9 mouse cellular contexts compared by ENCODE assay signal in the genomic region with DNA sequence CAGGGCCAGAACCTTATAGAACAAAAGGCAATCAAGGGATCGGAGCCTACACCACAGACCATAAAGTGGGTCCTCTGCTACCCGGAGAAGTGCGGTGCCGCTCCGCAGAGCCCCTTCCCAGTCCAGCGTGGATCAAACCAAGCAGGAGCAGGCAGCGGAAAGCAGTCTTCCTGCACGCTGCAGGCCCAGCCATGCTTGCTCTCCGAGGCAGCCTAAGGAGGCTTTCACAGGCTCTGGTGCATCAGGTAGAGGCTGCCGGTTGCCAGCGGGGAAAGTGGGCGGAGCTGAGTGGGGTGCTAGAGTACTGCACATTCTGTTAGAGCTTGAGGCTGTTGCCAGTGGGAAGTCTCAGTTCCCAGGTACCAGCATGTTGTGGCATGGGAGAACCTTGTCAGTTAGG. TPM values are rescaled to one million over a fixed set of nuclear protein-coding genes. Genes with fewer than 3 reads are reported as not detected.
A peak's percentile ranks its signal among the peaks of the same experiment; 100 is the strongest.
DNase-seq lines count a peak whose midpoint lies in the region; ATAC-seq and TF ChIP-seq lines count a peak whose summit lies in the region.
"Had no signal": no experiment of that assay in that cellular context is flagged by ENCODE, and none has a peak within 500 bp of the region (broad histone marks: within the 10 kb centered on the region; RNA-seq: fewer than 3 reads in every experiment).

A gene (plus strand): TSS at position 25 of the 400 bp plus-strand sequence.

- no peak for TF ChIP-seq CTCF in midbrain, postnatal 0 days (IDR thresholded peaks at IDR 0.05)

- H3K27ac ChIP-seq in midbrain, embryonic 10.5 days (replicated peaks), result no peak within 1 kb of the TSS
- H3K27ac ChIP-seq in midbrain, postnatal 0 days (ENCODE audit: low read depth, low read length), result no peak within 1 kb of the TSS
- H3K27ac ChIP-seq in forebrain, embryonic 15.5 days (replicated peaks), result no peak within 1 kb of the TSS
- H3K27ac ChIP-seq in limb, embryonic 11.5 days (replicated peaks; ENCODE audit: low read depth, low read length), result no peak within 1 kb of the TSS
- H3K27ac ChIP-seq: layer of hippocampus, adult 2 months had no signal

- H3K9ac ChIP-seq in midbrain, postnatal 0 days (replicated peaks; ENCODE audit: low read length, poor library complexity, severe bottlenecking), result no peak within 1 kb of the TSS
- 0 out of 2 replicates have a peak within 1 kb of the TSS, but pooled peaks have one; percentile 2 for H3K9ac ChIP-seq in forebrain, embryonic 15.5 days (replicated peaks)
- no peak within 1 kb of the TSS for H3K9ac ChIP-seq in limb, embryonic 11.5 days (ENCODE audit: low read length)

- no peak for ATAC-seq in midbrain, postnatal 0 days (ENCODE audit: low FRiP score)
- ATAC-seq in forebrain, embryonic 15.5 days (replicated peaks), result peak; percentile 35
- peak; percentile 77 for ATAC-seq in limb, embryonic 11.5 days (ENCODE audit: insufficient number of reproducible peaks, low FRiP score, low TSS enrichment, low read depth)
- ATAC-seq in frontal cortex, adult (ENCODE audit: low TSS enrichment), result no peak

- no peaks in the 10 kb centered on the region for H3K9me3 ChIP-seq in midbrain, embryonic 10.5 days (replicated peaks)
- H3K9me3 ChIP-seq in midbrain, postnatal 0 days (ENCODE audit: low read length), result no peaks in the 10 kb centered on the region
- H3K9me3 ChIP-seq in forebrain, embryonic 15.5 days, result no peaks in the 10 kb centered on the region
- H3K9me3 ChIP-seq in limb, embryonic 11.5 days (ENCODE audit: control insufficient read depth, low read length), result no peaks in the 10 kb centered on the region

- no peaks in the 10 kb centered on the region for H3K27me3 ChIP-seq in midbrain, embryonic 10.5 days (ENCODE audit: low read depth, poor library complexity, severe bottlenecking)
- H3K27me3 ChIP-seq in midbrain, postnatal 0 days (ENCODE audit: insufficient read depth, low read length), result no peaks in the 10 kb centered on the region
- H3K27me3 ChIP-seq in forebrain, embryonic 15.5 days, result no peaks in the 10 kb centered on the region
- no peaks in the 10 kb centered on the region for H3K27me3 ChIP-seq in limb, embryonic 11.5 days (ENCODE audit: control insufficient read depth, insufficient read depth, low read length)

- intact Hi-C loops in left cerebral cortex, postnatal 36 days (cut with DNase I), result no loop called here

- peaks cover 5% of the 10 kb centered on the region for H3K4me1 ChIP-seq in midbrain, embryonic 10.5 days
- H3K4me1 ChIP-seq in midbrain, postnatal 0 days (ENCODE audit: insufficient read depth, low read length), result no peaks in the 10 kb centered on the region
- no peaks in the 10 kb centered on the region for H3K4me1 ChIP-seq in forebrain, embryonic 15.5 days
- H3K4me1 ChIP-seq in limb, embryonic 11.5 days (ENCODE audit: control insufficient read depth, insufficient read depth, low read length), result no peaks in the 10 kb centered on the region

- DNase-seq in midbrain, embryonic 10.5 days (ENCODE audit: low spot score), result peak; percentile 19
- DNase-seq in midbrain, postnatal 0 days (ENCODE audit: low spot score), result no peak
- peak; percentile 56 for DNase-seq in limb, embryonic 11.5 days (ENCODE audit: low spot score)
- peak; percentile 25 for DNase-seq in retina, postnatal 1 day
- no peak for DNase-seq in urinary bladder, adult 2 months (ENCODE audit: low spot score)
- no peak for DNase-seq in left cerebral cortex, postnatal 36 days (ENCODE audit: low spot score in 2 of 2)

- no peak within 1 kb of the TSS; the same call in 1 of the 2 replicates for H3K4me2 ChIP-seq in midbrain, postnatal 0 days (ENCODE audit: low read depth, low read length, poor library complexity, severe bottlenecking)
- peak within 1 kb of the TSS; percentile 22 for H3K4me2 ChIP-seq in forebrain, embryonic 15.5 days (replicated peaks)
- H3K4me2 ChIP-seq in limb, embryonic 11.5 days (ENCODE audit: low read depth, severe bottlenecking), result peak within 1 kb of the TSS; percentile 41

- 36% methylated on average over 12 of the region's 12 CpGs for WGBS in midbrain, embryonic 10.5 days
- 32% methylated on average over 12 of the region's 12 CpGs for WGBS in midbrain, postnatal 0 days
- WGBS in forebrain, embryonic 15.5 days, result 30% methylated on average over 12 of the region's 12 CpGs
- 21% methylated on average over 12 of the region's 12 CpGs for WGBS in limb, embryonic 11.5 days

- H3K4me3 ChIP-seq in midbrain, embryonic 10.5 days, result peak within 1 kb of the TSS; percentile 41
- H3K4me3 ChIP-seq in midbrain, postnatal 0 days (ENCODE audit: low read depth, low read length), result no peak within 1 kb of the TSS
- H3K4me3 ChIP-seq in forebrain, embryonic 15.5 days, result peak within 1 kb of the TSS; percentile 17; the same call in 1 of the 2 replicates
- no peak within 1 kb of the TSS for H3K4me3 ChIP-seq in limb, embryonic 11.5 days (ENCODE audit: low read depth, low read length)
- H3K4me3 ChIP-seq: layer of hippocampus, adult 2 months had no signal

- no peaks in the 10 kb centered on the region for H3K36me3 ChIP-seq in midbrain, embryonic 10.5 days
- no peaks in the 10 kb centered on the region for H3K36me3 ChIP-seq in midbrain, postnatal 0 days (ENCODE audit: insufficient read depth, low read length)
- no peaks in the 10 kb centered on the region for H3K36me3 ChIP-seq in forebrain, embryonic 15.5 days
- no peaks in the 10 kb centered on the region; the same call in 1 of the 2 replicates for H3K36me3 ChIP-seq in limb, embryonic 11.5 days (ENCODE audit: control insufficient read depth, insufficient read depth, low read length)

RNA-seq across cellular contexts. Expression of the gene that starts here (rescaled TPM):
- not detected in 2 replicates for polyA plus RNA-seq in midbrain, embryonic 10.5 days (2016; fragmentation: Nextera tagmentation; extraction: Ambion mirVana)
- total RNA-seq in midbrain, postnatal 0 days (2014; rRNA removed), result not detected in 2 replicates
- polyA plus RNA-seq in midbrain, postnatal 0 days (2015; fragmentation: Nextera tagmentation; extraction: Ambion mirVana), result not detected in 2 replicates
- polyA plus RNA-seq in forebrain, embryonic 15.5 days (2015; fragmentation: Nextera tagmentation; extraction: Ambion mirVana), result not detected in 2 replicates
- polyA plus RNA-seq in limb, embryonic 11.5 days (2014; fragmentation: Nextera tagmentation; extraction: Ambion mirVana), result not detected in 2 replicates
- polyA plus RNA-seq in urinary bladder, adult 2 months (2012; rRNA removed), result not detected in 2 replicates
- not detected for total RNA-seq in left cerebral cortex, postnatal 36 days (2021)
- total RNA-seq: layer of hippocampus, adult 2 months had no signal

Comparison
In these comparisons a context has a peak if more than half of its experiments do, and no peak if none do; other contexts are left out.
1. Peak in DNase-seq and H3K4me3 ChIP-seq in midbrain, embryonic 10.5 days; RNA of the gene not detected or under 1 TPM.
2. Peak in ATAC-seq, H3K4me3 ChIP-seq, H3K9ac ChIP-seq and H3K4me2 ChIP-seq in forebrain, embryonic 15.5 days; RNA of the gene not detected or under 1 TPM.
3. Peak in DNase-seq, ATAC-seq and H3K4me2 ChIP-seq in limb, embryonic 11.5 days; RNA of the gene not detected or under 1 TPM.